Mouse (Mus musculus) thymus, postnatal 4 days (tissue): ENCODE measurements around the gene Hnf1b.

Source experiments
- DNase-seq: peaks from one replicate; pipeline ENCODE4 v3.0.0; 2021

Gene Hnf1b

DNA sequence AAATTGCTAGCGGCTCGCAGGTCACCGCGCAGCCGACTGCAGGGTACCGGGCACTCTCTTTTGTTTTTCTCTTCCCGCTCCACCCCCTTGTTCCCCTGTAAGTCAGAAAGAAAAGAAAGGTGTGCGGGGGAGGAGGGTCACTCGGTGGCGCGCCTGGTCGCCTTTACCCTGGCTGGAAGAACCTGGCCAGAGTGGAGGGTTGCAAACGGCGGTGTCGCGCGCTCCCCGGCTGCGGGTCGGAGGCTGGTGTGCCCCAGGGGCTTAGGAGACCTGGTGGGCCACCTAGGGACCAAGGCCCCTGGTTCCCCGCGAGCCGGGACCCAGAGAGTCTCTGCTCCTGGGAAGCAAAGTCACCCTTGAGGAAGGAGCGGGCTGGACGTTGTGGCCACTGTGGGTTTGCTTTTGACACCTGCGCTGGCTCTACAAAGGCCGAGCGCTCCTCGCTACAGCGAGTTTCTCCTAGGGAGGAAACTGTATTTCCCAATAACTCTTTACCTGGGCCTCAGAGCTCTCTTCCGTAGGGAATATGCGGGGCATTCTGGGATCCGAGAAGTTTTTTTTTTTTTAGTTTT, 3.4 kb downstream of the Hnf1b start:
- peak; percentile 20 for DNase-seq

DNA sequence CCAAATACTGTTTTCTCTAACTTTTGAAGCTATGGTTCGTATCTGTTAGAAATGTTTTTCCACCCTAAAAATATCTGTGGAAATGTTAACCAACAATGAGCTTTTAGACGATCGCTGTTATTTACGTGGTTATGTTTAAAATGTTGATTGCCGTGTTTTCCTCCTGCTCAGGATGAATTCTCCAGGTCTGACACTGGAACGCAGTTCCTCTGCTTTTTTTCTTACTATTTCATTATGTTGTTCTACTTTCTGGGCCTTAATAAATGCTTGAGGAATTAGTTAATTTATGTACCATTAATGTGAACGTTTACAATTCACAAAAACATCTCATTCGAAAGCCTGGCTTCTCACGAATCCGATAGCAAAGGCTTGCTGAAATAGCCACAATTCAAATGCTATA, 4.2 kb downstream of the Hnf1b start:
- no peak for DNase-seq

DNA sequence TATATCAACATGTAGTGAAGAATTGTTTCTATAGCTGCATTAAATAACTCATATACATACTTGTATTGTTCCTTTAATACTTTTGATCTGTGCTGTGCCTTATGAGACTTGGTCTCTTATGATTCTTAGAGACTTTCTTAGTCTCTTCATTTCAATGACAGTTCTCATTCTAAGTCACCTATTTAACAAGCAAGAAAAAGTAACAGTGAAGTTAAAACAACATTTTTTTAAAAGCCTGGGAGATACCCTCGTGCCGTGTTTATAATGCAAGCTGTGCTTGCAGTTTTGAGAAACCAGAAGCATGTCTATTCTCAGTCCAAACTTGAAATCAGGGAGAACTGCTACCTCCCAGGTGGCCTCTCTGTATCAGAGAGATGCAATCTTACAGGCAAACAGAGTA, 4.8 kb downstream of the Hnf1b start:
- DNase-seq: no peak

- no peak for DNase-seq
These were observed 7.4 kb downstream of the Hnf1b start for GRCm38 (mm10) chr11:83857256-83857655.

GRCm38 (mm10) chr11:83865286-83865685, 15.4 kb downstream of the Hnf1b start:
- DNase-seq: no peak

DNA sequence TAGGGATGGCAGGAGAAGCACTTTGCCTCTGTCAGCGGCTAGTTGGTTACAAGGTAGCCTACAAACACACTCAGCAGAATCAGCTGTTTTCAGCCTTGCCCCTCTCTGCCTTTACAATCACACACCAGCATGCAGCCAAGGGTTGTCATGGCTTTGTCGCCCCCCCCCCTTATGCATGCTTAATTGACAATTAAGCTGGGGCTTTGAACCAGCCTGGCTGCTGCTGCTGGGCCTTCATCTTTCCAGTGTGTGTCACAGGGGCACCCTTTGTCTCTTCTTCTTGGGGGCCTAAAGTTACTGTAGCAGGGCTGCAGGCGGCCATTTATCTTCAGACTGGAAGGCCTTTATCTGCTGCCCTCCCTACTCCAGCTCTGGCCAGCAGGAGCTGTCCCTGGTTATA, 17.7 kb downstream of the Hnf1b start:
- DNase-seq: no peak

DNA sequence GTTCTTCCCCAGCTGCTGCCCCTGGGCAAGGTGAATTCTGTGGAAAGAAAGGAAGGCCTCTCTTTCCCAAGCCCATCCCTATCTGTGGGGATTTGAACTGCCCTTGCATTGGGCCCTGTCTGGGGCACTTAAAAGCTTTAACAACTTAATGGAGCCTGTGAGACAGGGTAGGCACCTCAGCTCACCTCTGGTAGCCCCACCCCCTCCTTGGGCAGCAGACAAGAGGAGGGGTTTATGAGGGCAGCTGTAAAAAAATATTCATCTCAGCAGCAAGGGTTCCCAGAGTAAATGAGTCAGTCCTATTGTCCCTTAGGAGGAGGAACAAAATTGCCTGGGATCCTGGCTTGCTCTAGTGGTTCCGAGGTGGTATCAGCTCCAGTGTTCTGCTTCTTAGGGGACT, 19.3 kb downstream of the Hnf1b start:
- no peak for DNase-seq

DNA sequence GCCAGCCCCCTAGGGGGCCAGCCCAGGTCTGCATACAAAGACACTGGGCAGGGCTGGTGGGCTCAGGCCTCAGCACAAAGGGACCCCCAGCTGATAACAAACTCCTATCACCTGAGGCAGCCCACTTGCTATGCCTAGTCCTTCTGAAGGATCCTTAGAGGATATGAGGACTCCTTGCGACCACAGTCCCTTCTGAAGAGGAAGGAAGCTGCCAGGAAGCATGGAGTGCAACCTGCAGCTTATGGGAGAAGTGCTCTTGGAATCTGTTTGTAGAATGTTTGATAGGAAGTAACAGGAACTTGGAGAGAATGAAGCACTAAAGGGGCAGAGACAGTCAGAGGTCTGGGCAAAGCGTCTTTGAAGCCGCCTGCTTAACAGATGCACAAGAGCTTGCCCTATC, 19.8 kb downstream of the Hnf1b start:
- DNase-seq: no peak

GRCm38 (mm10) chr11:83871780-83872554, 22.1 kb downstream of the Hnf1b start:
- no peak for DNase-seq

DNA sequence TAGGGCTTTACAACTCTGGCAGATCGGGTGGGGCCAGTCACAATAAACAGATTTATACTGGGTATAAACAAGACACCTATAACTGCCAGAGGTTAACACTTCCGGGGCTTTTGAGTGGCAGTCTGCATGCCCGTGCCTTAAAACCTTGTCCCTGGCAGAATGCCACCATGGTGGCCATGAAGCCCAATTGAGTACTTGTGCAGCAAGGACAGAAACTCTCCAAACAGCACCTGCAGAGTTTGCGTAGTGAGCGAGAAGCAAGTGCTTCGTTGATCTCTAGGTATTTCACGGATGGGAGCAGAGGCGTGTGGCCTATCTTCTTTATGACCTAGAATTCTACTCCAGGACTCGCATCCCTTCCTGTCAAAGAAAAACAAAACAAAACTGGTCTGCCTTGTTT, 23.6 kb downstream of the Hnf1b start:
- DNase-seq: no peak

DNA sequence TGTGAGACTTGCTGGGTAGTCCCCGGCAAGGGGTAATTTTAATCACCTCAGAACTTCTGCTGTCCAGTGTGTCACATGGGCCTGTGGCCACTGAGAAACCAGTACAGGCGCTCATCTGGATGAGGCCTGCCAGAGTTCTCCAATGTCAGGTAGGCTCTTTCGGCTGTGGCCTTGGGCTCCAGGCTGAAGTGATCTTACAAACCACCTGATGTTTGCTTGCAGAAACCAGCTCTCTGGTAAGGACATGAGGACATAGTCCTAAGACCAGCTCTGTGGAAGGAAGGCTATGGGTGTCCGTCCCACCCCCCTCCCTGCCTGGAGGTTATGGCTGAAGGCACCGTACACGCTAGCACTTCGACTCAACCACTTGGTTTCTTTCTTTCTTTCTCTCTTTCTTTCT, 26.8 kb downstream of the Hnf1b start:
- no peak for DNase-seq

- DNase-seq: no peak
These were observed 27.9 kb downstream of the Hnf1b start for GRCm38 (mm10) chr11:83877765-83878164.

DNA sequence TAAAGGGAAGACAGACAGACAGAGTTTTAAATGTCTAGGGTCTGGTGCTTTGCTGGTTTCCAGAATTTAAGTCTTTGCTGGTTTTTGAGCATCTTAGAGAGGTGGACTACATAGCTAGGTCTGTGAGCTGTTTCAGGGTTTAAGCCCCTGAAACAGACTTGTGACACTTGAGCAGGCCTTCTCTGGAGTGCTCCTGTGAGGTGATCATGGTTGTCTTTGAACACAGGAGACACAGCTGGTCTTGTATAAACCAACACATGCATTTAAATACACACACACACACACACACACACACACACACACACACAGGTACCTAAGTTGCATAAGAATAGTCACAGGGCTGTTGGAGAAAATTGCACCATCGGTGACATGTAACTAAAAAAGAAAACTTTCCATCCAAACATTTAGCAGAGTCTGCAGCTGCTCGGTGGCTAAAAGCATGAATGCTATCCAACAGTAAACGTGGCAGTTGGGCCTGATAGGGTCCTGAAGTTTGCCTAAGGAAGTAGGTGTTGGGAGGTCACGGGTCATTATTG, 28.6 kb downstream of the Hnf1b start:
- no peak for DNase-seq

DNA sequence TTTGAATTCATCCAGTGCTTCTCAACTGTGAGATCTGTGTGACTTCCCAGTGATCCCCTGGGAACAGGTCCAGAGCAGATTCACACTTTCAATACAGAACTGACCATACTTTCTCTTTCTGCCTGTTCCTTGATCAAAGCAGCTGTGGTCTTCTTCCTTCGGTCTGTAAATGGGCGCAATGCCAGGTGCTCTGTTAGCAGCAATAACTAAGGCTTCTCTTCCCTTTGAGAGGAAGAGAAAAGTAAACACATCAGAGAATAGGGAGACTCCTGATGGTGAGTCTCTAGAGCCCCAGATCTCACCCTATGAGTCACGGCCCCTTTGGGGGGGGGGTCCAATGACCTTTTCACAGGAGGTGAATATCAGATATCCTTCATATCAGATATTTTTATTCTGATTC, 29.3 kb downstream of the Hnf1b start:
- DNase-seq: no peak

DNA sequence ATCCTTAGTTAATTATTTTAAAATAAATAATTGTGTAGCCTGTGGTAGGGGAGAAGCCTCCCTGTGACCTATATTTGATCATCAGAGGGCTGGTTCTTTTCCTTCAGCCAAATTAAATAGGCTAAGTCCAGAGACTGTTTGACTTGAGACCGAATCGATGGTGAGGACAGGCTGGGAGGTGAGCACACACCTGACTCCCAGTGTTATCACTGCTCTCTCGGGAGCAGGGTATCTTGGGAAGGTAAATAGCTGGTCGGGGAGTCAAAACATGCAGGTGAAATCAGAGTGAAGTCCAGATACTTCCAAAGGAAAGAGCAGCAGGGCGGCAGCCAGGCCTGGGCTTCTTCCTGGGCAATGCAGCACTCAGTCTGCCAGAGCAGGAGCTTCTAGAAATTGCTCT, 31.6 kb downstream of the Hnf1b start:
- no peak for DNase-seq

- no peak for DNase-seq
These were observed 32.7 kb downstream of the Hnf1b start for GRCm38 (mm10) chr11:83882552-83882951.

GRCm38 (mm10) chr11:83883074-83883473, 33.2 kb downstream of the Hnf1b start:
- DNase-seq: no peak

- DNase-seq: no peak
These were observed 33.9 kb downstream of the Hnf1b start for GRCm38 (mm10) chr11:83883812-83884211.

DNA sequence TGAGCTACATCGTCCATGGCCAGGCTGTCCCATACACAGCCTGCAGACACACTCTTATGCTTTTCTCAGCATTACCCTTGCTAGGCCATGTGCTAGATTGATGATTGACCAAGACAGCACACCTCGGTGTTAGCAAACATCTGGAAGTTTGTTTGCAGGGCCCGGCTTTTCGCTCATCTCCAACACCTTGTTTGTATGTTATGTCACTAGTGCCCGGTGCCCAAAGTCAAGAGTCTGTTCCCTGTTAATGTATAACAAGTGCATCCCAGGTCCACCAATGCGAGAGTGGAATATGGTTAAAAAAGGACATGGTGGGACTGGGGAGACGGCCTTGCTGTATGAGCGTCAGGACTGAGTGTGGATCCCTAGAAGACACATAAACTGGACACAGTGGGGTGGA, 35.3 kb downstream of the Hnf1b start:
- no peak for DNase-seq

- no peak for DNase-seq
These were observed 36.9 kb downstream of the Hnf1b start for GRCm38 (mm10) chr11:83886746-83887145.

- no peak for DNase-seq
These were observed 41.5 kb downstream of the Hnf1b start for GRCm38 (mm10) chr11:83891366-83891765.

GRCm38 (mm10) chr11:83893325-83893724, 43.5 kb downstream of the Hnf1b start:
- no peak for DNase-seq

DNA sequence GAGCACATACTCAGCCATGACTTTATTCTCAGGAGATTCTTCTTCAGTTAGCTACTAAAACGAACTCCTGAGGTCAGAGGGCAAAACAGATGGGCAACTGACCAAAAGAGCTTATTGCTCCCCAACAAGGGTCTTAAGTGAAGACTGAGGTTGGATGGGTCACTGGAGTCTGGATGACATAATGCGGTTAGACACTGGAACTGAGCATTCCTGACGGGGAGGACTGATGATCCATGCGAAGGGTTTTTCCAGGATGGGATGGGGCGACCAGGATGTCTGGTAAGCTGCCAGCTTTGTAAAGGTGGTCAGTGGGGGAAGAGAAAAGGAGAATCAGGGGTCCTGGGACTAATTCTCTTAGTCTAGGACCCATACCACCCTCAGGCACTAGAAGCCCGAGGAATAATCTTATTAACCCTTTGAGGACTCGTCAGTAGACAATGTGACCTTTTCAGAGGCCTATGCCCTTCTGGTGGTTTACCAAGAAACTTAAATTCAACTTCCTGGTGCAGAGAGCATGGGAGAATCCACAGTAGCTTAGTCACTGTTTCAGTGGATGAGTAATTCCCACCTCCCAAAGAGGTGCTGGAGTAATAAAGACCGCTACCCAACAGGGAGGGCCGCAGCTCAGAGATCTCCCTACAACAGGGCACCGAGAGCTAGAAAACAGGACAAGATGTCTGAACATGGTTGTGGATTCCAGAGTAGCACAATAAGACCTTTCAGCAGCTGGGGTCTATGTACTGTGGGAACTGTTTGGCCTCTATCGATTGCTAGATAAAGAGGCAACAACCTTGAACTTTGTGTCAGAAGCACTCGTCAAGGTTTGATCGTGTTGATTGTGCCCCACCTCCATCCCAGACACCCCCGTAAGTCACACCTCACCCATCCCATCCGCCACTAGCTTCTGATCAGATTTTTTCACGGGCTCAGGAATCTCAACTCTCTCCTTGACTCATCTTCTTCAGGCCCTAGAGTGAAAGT, 46.9 kb downstream of the Hnf1b start:
- DNase-seq: no peak
